Mouse (Mus musculus): Measurements from ENCODE around the gene Ank3. TPM values are rescaled to one million over a fixed set of nuclear protein-coding genes. Genes with fewer than 3 reads are reported as not detected.
A peak's percentile ranks its signal among the peaks of the same experiment; 100 is the strongest.
"Not testable (repeated sequence)": the region's sequence is repeated elsewhere in the genome, so short reads cannot be mapped to it uniquely, and the experiment has no call there.

Ank3 gene
- 7.1 and 7.6 TPM in 2 replicates for polyA plus RNA-seq (2015; fragmentation: Nextera tagmentation; extraction: Ambion mirVana)

GRCm38 (mm10) chr10:69398763-69399590 is at the start of gene Ank3:
Gene Ank3, plus strand, starts transcription at chr10:69398773.
- 0 out of 2 replicates have a peak, but pooled peaks have one; percentile 15 for ATAC-seq
- Histone ChIP-seq H3K9ac (replicated peaks) (peak within 1 kb of the TSS; percentile 57), H3K9me3 (ENCODE audit: low read length) (no peaks in the 10 kb centered on the region), H3K4me3 (ENCODE audit: low read depth, low read length) (peak within 1 kb of the TSS; percentile 56), H3K27me3 (ENCODE audit: insufficient read depth, low read length) (peaks cover 33% of the 10 kb centered on the region), H3K4me1 (ENCODE audit: insufficient read depth) (peaks cover 4% of the 10 kb centered on the region), H3K27ac (ENCODE audit: low read depth) (peak within 1 kb of the TSS; percentile 45; the same call in 1 of the 2 replicates), H3K4me2 (ENCODE audit: low read depth, low read length) (peak within 1 kb of the TSS; percentile 90), H3K36me3 (replicated peaks; ENCODE audit: insufficient read depth, low read length) (no peaks in the 10 kb centered on the region)
- WGBS (ENCODE audit: insufficient replicate concordance), result under 1% methylated on average over 61 of the region's 77 CpGs
- TF ChIP-seq EP300 (IDR thresholded peaks at IDR 0.05; ENCODE audit: low read depth) (no peak), CTCF (IDR thresholded peaks at IDR 0.05; ENCODE audit: low read depth) (no peak)
- peak; percentile 35 for DNase-seq

- H3K27ac ChIP-seq (ENCODE audit: low read depth), result peak overlapping the region; percentile 58
- no peaks in the 10 kb centered on the region for H3K27me3 ChIP-seq (ENCODE audit: insufficient read depth, low read length)
- WGBS (ENCODE audit: insufficient replicate concordance), result 8% methylated on average over 12 of the region's 12 CpGs
- H3K36me3 ChIP-seq (replicated peaks; ENCODE audit: insufficient read depth, low read length), result peaks cover 42% of the 10 kb centered on the region
- H3K4me1 ChIP-seq (ENCODE audit: insufficient read depth), result peaks cover 30% of the 10 kb centered on the region
- DNase-seq (peak; percentile 52), ATAC-seq (no peak)
- H3K4me2 ChIP-seq (ENCODE audit: low read depth, low read length), result peak overlapping the region; percentile 85
- peak overlapping the region; percentile 69 for H3K4me3 ChIP-seq (ENCODE audit: low read depth, low read length)
- H3K9me3 ChIP-seq (ENCODE audit: low read length), result no peaks in the 10 kb centered on the region
- no peak for TF ChIP-seq EP300 (IDR thresholded peaks at IDR 0.05; ENCODE audit: low read depth)
- no peak for TF ChIP-seq CTCF (IDR thresholded peaks at IDR 0.05; ENCODE audit: low read depth)
- H3K9ac ChIP-seq (replicated peaks), result peak overlapping the region; percentile 87
Observed at GRCm38 (mm10) chr10:69351071-69351841, 47.3 kb upstream of the Ank3 start.

GRCm38 (mm10) chr10:69351842-69352211 is 46.7 kb upstream of the Ank3 start:
- Histone ChIP-seq H3K9me3 (ENCODE audit: low read length) (no peaks in the 10 kb centered on the region), H3K27me3 (ENCODE audit: insufficient read depth, low read length) (no peaks in the 10 kb centered on the region), H3K36me3 (replicated peaks; ENCODE audit: insufficient read depth, low read length) (peaks cover 36% of the 10 kb centered on the region), H3K27ac (ENCODE audit: low read depth) (peak overlapping the region; percentile 58), H3K4me1 (ENCODE audit: insufficient read depth) (peaks cover 30% of the 10 kb centered on the region), H3K9ac (replicated peaks) (peak overlapping the region; percentile 87), H3K4me3 (ENCODE audit: low read depth, low read length) (peak overlapping the region; percentile 69), H3K4me2 (ENCODE audit: low read depth, low read length) (peak overlapping the region; percentile 85)
- WGBS (ENCODE audit: insufficient replicate concordance), result under 1% methylated on average over 11 of the region's 11 CpGs
- TF ChIP-seq EP300 (IDR thresholded peaks at IDR 0.05; ENCODE audit: low read depth) (no peak), CTCF (IDR thresholded peaks at IDR 0.05; ENCODE audit: low read depth) (no peak)
- no peak for DNase-seq
- ATAC-seq, result no peak

- Histone ChIP-seq H3K9me3 (ENCODE audit: low read length) (no peaks in the 10 kb centered on the region), H3K27me3 (ENCODE audit: insufficient read depth, low read length) (no peaks in the 10 kb centered on the region), H3K36me3 (replicated peaks; ENCODE audit: insufficient read depth, low read length) (peaks cover 30% of the 10 kb centered on the region), H3K9ac (replicated peaks) (peak within 1 kb of the TSS; percentile 87), H3K4me1 (ENCODE audit: insufficient read depth) (peaks cover 30% of the 10 kb centered on the region), H3K4me2 (ENCODE audit: low read depth, low read length) (peak within 1 kb of the TSS; percentile 85), H3K4me3 (ENCODE audit: low read depth, low read length) (peak within 1 kb of the TSS; percentile 69), H3K27ac (ENCODE audit: low read depth) (peak within 1 kb of the TSS; percentile 58)
- WGBS (ENCODE audit: insufficient replicate concordance), result under 1% methylated on average over 51 of the region's 51 CpGs
- TF ChIP-seq CTCF (IDR thresholded peaks at IDR 0.05; ENCODE audit: low read depth) (no peak), EP300 (IDR thresholded peaks at IDR 0.05; ENCODE audit: low read depth) (peak; percentile 48; the same call in 1 of the 2 replicates)
- ATAC-seq, result peak; percentile 96
- peak; percentile 97 for DNase-seq
Observed at GRCm38 (mm10) chr10:69352212-69353085, 46.1 kb upstream of the Ank3 start, which contains the start of gene Cdk1. Gene Cdk1, minus strand, starts transcription at chr10:69352938.

GRCm38 (mm10) chr10:69353086-69353479 is 45.5 kb upstream of the Ank3 start:
- TF ChIP-seq EP300 (IDR thresholded peaks at IDR 0.05; ENCODE audit: low read depth), result peak; percentile 7; the same call in 1 of the 2 replicates
- Histone ChIP-seq H3K4me3 (ENCODE audit: low read depth, low read length) (peak overlapping the region; percentile 69), H3K4me2 (ENCODE audit: low read depth, low read length) (peak overlapping the region; percentile 85), H3K36me3 (replicated peaks; ENCODE audit: insufficient read depth, low read length) (peaks cover 24% of the 10 kb centered on the region), H3K4me1 (ENCODE audit: insufficient read depth) (peaks cover 30% of the 10 kb centered on the region), H3K27ac (ENCODE audit: low read depth) (peak overlapping the region; percentile 50; the same call in 1 of the 2 replicates)
- H3K27me3 ChIP-seq (ENCODE audit: insufficient read depth, low read length); H3K9me3 ChIP-seq (ENCODE audit: low read length); DNase-seq; H3K9ac ChIP-seq (replicated peaks): not testable (repeated sequence)
- WGBS (ENCODE audit: insufficient replicate concordance), result 18% methylated on average over 5 of the region's 5 CpGs
- peak; percentile 14 for ATAC-seq

Measured in liver, postnatal 0 days (tissue).